Mouse (Mus musculus): ENCODE results near the gene Pjvk. TPM values are rescaled to one million over a fixed set of nuclear protein-coding genes. Genes with fewer than 3 reads are reported as not detected.

Pjvk gene
- polyA plus RNA-seq, 1 experiment from 2014 or later, result 1.1 TPM

Other genes with a start within 250 kb of the Pjvk start
- gene Osbpl6, start 242.0 kb upstream of the Pjvk start, polyA plus RNA-seq (2014; fragmentation: Nextera tagmentation; extraction: Ambion mirVana), result 10.5 and 13.8 TPM in 2 replicates
- gene Prkra, start 461 bp upstream of the Pjvk start, polyA plus RNA-seq (2014; fragmentation: Nextera tagmentation; extraction: Ambion mirVana), result 91.9 and 98.3 TPM in 2 replicates
- 13.2 and 14.3 TPM in 2 replicates for gene Fkbp7, start 24.6 kb downstream of the Pjvk start, polyA plus RNA-seq (2014; fragmentation: Nextera tagmentation; extraction: Ambion mirVana)
- 14.5 and 15.3 TPM in 2 replicates for gene Plekha3, start 26.8 kb downstream of the Pjvk start, polyA plus RNA-seq (2014; fragmentation: Nextera tagmentation; extraction: Ambion mirVana)